Mouse (Mus musculus) spleen, postnatal 4 days (tissue): ENCODE results near the gene Ruvbl2.
"Not testable (repeated sequence)": the region's sequence is repeated elsewhere in the genome, so short reads cannot be mapped to it uniquely, and the experiment has no call there.

Experiments used
- DNase-seq, 2 experiments: peaks; one replicate each; pipeline ENCODE4 v3.0.0; 2022; ENCODE audit warnings: low spot score in 2 of 2

The Ruvbl2 gene

DNA sequence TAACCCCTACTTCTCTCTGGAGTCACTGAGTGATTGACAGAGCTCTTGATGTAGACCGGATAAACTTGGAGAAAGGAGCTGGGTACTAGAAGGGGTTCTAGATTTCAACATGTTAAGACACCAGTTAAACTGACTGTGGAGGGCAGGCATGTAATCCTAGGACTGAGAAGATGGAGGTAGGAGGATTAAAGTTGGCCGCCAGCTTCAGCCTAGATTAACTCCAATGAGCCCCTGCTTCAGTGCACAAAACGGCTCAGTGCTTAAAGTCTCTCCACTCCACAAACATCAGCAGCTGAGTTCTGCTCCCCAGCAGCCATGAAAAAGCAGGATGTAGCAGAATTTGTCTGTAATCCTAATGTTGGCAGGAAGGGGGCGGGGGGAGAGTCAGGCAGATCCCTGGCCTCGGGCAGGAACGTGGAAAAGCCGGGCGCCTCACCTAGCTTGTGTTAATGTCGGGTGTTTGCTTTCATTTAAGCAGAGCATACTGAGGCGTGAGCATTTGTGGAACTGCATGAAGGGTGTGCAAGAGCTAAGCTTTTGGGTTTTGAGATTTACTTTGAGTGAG lies 36.3 kb downstream of the Ruvbl2 start:
- DNase-seq = no peak

DNA sequence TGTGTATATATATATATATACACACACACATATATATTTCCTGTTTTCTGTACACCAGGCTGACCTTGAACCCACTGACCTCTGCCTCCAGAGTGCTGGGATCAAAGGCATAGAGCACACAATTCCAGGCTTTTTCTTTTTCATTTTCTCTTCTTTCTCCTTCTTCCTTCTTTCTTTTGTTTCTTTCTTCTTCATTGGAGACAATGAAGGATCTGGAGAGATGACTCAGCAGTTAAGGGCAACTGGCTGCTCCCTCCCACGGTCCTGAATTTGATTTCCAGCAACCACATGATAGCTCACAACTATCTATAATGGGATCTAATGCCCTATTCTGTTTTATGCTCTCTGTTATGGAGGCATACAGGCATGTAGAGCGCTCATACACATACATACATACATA lies 41.1 kb downstream of the Ruvbl2 start:
- DNase-seq = no peak

DNA sequence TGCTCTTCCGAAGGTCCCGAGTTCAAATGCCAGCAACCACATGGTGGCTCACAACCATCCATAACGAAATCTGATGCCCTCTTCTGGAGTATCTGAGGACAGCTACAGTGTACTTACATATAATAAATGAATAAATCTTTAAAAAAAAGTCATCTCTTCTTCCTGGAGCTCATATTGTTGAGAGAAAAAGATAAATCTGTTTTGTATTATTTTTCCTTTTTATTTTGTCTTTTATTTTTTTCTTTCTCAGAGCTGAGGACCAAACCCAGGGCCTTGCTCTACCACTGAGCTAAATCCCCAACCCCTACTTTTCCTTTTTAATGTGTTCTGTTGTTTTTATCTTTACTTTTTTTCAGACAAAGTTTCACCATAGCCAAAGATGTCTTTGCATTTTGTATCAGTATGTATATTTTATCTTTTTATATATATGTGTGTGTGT lies 41.5 kb downstream of the Ruvbl2 start:
- not testable (repeated sequence) for DNase-seq

DNA sequence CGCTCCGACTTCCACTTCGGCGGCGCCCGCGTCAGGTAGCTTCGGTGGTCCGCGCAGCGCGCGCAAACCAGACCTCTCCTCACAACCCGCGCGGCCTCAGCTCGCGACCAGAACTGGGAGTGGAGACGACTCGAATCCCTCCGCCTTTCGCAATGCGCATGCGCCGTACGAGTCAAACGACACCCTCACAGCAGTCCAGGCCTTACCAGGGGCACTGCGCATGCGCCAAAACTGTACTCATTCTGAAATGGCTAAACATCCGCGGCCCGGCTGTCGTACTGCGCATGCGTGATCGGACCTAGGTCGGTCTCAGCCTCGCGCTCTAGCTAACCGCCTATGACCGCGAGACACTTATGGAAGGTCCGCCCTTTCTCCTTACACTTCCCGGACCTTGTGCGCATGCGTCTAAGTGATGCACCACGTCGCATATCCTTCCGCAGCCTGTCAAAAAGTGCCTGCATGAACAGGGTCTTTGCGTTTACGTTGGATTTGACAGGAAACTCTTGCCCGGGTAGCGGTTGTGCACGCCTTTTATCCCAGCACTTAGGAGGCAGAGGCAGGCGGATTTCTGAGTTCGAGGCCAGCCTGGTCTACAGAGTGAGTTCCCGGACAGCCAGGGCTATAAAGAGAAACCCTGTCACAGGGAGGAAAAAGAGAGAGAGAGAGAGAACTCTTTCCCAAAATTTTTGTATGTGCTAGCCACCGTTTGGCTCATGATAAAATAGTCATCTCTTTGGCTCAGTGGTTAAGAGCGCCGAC lies 42.1 kb downstream of the Ruvbl2 start, which contains the start of gene Snrnp70:
Snrnp70 (minus strand) TSS at position 165 of the 759 bp plus-strand sequence.
- peak; percentile 100 for DNase-seq

DNA sequence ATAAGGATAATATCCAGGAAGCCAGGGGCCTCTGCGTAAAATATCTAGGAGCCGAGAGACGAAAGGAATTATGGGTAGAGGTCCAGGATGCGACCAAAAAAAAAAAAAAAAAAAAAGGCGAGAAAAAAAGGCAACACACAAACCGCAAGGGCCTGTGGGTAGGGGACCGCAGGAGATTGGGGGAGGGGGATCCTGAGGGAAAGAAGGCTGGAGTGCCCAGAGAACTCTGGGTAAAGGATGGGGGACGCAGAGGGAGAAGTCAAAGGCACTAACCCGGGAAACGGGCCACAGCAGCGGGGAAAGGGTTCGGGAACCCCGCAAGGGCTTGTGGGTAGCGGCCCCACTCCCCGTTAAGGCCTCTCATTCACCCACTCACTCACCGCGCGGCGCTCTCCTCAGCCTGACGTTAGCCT lies 42.8 kb downstream of the Ruvbl2 start:
- DNase-seq = no peak

DNA sequence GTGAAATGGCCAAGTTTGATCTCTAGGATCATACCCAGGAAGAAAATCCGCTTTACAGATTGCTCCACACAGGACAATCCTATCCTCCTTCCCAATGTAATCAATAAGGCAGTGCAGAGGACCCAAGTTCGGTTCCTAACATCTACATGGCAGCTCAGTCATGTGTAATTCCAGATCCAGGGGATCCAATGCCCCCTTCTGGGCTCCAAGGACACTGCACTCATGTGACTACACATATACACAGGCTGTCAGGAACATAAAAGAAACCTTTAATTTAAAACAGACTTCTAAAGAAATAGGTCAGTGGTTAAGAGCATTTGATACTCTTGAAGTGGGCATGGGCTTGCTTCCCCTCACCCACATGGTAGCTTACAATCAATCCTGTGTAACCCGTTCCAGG lies 51.8 kb downstream of the Ruvbl2 start:
- no peak for DNase-seq

DNA sequence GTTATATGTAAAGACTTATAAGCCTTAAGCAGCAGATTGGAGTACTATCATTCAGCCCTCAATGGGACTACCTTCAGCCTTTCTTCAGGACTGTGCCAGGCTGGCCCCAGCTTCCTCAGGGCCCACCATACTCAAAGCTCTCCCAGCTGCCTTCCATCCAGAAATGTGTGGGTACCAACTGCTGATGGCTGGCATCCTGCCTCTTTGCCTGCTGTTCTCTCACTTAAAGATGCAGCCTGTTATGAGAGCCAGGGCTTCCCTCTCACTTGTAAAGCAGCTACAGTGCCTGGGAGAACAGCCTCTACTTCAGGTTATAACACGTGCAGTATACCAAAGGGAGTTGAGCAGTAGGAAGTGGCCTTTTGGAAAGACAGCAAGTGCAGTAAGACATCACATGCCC lies 61.8 kb downstream of the Ruvbl2 start:
- no peak for DNase-seq

DNA sequence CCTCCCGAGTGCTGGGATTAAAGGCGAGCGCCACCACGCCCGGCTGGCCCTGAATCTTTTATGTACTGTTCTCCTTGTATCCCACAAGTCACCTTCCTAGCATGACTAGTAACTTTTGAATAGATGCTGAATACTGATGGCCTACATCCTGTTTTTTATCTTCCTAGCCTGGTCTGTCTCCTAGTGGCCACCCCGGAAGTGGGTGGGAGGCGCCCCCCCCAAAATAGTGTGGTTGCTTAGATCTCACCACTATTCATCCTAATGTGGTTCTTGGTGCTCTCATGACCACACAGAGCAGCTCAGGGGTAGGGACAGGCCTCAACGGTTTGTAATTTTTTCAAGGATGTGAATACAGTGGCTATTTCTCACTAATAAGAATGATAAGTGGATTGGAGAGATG lies 63.3 kb downstream of the Ruvbl2 start:
- no peak for DNase-seq

DNA sequence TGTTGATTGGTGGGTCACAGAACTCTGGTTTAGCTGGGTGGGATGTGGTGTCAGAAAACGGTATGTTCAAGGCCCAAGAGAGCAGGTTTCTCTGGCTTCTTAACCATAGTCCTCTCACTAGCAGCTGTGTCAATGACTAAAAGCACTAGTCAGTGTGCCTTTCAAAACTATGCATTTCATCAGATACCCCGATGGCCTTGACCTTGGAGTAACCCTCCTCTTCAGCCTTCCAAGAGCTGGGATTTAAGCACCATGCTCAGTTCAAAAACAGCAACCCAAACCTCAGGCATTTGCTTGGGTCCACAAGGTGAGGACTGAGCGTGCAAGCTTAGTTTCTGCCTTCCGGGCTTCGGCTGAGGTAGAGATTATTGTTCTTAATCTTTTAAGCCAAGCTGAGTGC lies 65.5 kb downstream of the Ruvbl2 start:
- DNase-seq = no peak
